Mouse (Mus musculus) ES-Bruce4 (cell line): ENCODE results near the gene Anpep. TPM values are rescaled to one million over a fixed set of nuclear protein-coding genes. Genes with fewer than 3 reads are reported as not detected.

Source experiments
- H3K27ac ChIP-seq: 2 replicates; pipeline ENCODE4 v1.5.1; 2012; ENCODE audit warnings: low read length, inconsistent platforms; ENCODE audit not compliant: insufficient read depth
- H3K27me3 ChIP-seq: 2 replicates; pipeline ENCODE4 v1.6.1; 2012; ENCODE audit warnings: mild to moderate bottlenecking, low read length, inconsistent platforms; ENCODE audit not compliant: control insufficient read depth, poor library complexity, insufficient read depth, severe bottlenecking
- H3K36me3 ChIP-seq: 2 replicates; pipeline ENCODE4 v1.6.1; 2012; ENCODE audit warnings: inconsistent platforms, mild to moderate bottlenecking, low read length, moderate library complexity; ENCODE audit not compliant: control insufficient read depth, poor library complexity, insufficient read depth, severe bottlenecking
- H3K4me1 ChIP-seq: one replicate; pipeline ENCODE4 v1.8.1; 2011; ENCODE audit warnings: low read length; ENCODE audit not compliant: control insufficient read depth, insufficient read depth
- H3K4me3 ChIP-seq: 2 replicates; pipeline ENCODE4 v1.5.1; 2011; ENCODE audit warnings: low read depth, mild to moderate bottlenecking, low read length
- H3K9ac ChIP-seq: 2 replicates; pipeline ENCODE4 v1.6.1; 2012; ENCODE audit warnings: low read depth, mild to moderate bottlenecking, inconsistent platforms; ENCODE audit not compliant: poor library complexity, severe bottlenecking
- H3K9me3 ChIP-seq: replicated peaks from 2 replicates; pipeline ENCODE4 v1.6.1; 2012; ENCODE audit warnings: mild to moderate bottlenecking, low read length, inconsistent platforms; ENCODE audit not compliant: control insufficient read depth, poor library complexity, insufficient read depth, severe bottlenecking
- CTCF ChIP-seq: IDR thresholded peaks from one replicate; pipeline ENCODE4 v1.8.1; 2011; ENCODE audit warnings: low read depth, low read length
- EP300 ChIP-seq: IDR thresholded peaks from 2 replicates; pipeline ENCODE4 v1.6.1; 2011; ENCODE audit warnings: low read depth, low read length; ENCODE audit not compliant: insufficient read depth
- POLR2A ChIP-seq: IDR thresholded peaks from one replicate; pipeline ENCODE4 v1.8.1; 2011; ENCODE audit warnings: low read length; ENCODE audit not compliant: insufficient read depth
- polyA plus RNA-seq: library from polyadenylated mRNA; stranded (reverse); fragments of >200 nt; gene quantifications from 2 replicates; pipeline ENCODE4 v1.2.4, GENCODE M21; 2011; ENCODE audit warnings: low read depth; ENCODE audit not compliant: missing spikeins, insufficient read depth, insufficient read length

The Anpep gene
- polyA plus RNA-seq, 1 experiment, result 9.7 TPM

GRCm38 (mm10) chr7:79895225-79895624 lies 34.4 kb upstream of the Anpep start:
- Histone ChIP-seq H3K4me3 (no peak overlapping the region), H3K9ac (no peak overlapping the region), H3K27ac (no peak overlapping the region), H3K4me1 (peaks cover 2% of the 10 kb centered on the region), H3K9me3 (no peaks in the 10 kb centered on the region), H3K36me3 (peaks cover 3% of the 10 kb centered on the region; the same call in 1 of the 2 replicates), H3K27me3 (no peaks in the 10 kb centered on the region)
- TF ChIP-seq CTCF (no peak), EP300 (no peak), POLR2A (no peak)

DNA sequence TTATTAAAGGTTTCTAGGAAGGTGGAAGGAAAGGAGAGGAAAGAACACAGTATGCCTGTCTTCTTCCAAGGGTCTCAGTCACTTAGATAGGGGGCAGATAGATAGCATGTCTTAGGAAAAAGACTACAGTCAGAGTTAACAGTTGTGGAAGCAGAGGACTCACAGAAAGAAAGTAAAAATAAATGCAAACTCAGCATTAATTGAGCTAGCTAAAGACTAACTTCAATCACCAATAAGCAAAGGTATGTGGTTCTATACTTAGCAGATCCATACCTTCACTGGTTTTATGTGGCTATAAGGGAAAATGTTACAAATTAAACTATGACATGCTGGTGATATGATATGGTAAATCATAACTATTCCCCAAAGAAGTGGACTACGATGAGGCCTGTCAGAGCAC lies 33.9 kb upstream of the Anpep start:
- Histone ChIP-seq H3K27ac (no peak overlapping the region), H3K36me3 (peaks cover 3% of the 10 kb centered on the region; the same call in 1 of the 2 replicates), H3K4me3 (no peak overlapping the region), H3K9ac (no peak overlapping the region), H3K9me3 (no peaks in the 10 kb centered on the region), H3K27me3 (no peaks in the 10 kb centered on the region), H3K4me1 (peaks cover 2% of the 10 kb centered on the region)
- TF ChIP-seq POLR2A (no peak), CTCF (no peak), EP300 (no peak)

DNA sequence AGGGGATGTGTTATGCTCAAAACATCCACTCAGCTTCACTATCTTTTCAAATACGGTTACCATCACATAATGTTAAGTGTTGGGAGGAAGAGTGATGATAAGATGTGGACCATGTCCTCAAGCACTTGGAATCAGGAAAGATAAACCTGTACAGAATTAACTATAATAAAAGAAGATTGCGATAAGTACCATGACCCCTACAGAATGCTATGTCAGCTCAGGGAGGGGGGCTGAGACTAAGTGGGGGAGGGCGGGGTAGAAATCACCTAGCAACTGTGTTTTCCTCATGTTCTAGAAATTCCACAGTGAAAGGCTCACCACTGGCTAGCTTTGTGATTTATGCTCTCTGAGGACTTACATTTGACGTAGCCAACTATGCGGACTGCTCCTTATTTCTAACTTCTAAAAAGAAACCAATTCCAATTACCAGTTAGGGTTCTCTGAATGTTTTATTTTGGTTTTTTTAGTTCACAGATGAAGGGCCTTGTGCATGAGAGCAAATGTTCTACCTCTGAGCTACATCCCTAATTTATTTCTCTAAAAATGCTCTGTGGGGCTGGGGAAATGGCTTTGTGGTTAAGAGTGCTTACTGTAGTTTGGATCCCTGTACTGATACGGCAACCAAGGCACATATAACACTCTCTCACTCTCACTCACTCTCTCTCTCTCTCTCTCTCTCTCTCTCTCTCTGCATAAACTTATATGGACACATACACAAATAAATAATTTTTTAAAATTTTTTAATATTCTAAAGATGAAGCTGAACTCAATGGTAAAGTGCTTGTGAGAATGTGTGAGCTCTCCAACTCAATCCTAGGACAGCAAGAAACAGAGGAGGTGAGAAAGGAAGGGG lies 31.9 kb upstream of the Anpep start:
- Histone ChIP-seq H3K27me3 (no peaks in the 10 kb centered on the region), H3K9me3 (no peaks in the 10 kb centered on the region), H3K4me1 (peaks cover 2% of the 10 kb centered on the region), H3K9ac (no peak overlapping the region), H3K27ac (no peak overlapping the region), H3K4me3 (no peak overlapping the region), H3K36me3 (peaks cover 3% of the 10 kb centered on the region; the same call in 1 of the 2 replicates)
- TF ChIP-seq EP300, result no peak
- TF ChIP-seq POLR2A, result no peak
- no peak for TF ChIP-seq CTCF

- H3K4me3 ChIP-seq, result no peak overlapping the region
- TF ChIP-seq CTCF, result no peak
- no peak for TF ChIP-seq EP300
- no peak for TF ChIP-seq POLR2A
- peaks cover 2% of the 10 kb centered on the region for H3K4me1 ChIP-seq
- H3K27me3 ChIP-seq, result no peaks in the 10 kb centered on the region
- peaks cover 3% of the 10 kb centered on the region; the same call in 1 of the 2 replicates for H3K36me3 ChIP-seq
- no peak overlapping the region for H3K9ac ChIP-seq
- H3K9me3 ChIP-seq, result no peaks in the 10 kb centered on the region
- H3K27ac ChIP-seq, result no peak overlapping the region
Observed at GRCm38 (mm10) chr7:79890436-79891221, 29.8 kb upstream of the Anpep start.

DNA sequence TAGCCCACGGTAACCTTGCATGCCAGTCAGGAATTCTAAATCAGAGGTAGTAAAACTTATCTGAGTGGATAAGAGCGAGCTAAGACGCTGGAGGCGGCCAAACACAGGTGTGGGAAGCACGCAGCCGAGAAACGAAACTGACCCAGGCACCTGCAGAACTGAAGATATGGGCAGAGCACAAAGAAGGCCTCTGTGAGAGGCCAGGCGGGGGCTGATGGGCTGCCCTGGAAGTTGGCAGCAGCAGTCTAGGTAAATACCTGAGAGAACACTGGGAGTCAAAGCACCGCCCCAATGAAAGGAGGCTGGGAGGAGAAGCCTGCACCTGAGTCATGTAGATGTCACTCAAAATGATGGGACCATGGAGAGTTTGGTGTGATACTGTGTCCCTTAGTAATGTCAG lies 27.7 kb upstream of the Anpep start:
- Histone ChIP-seq H3K4me1 (peaks cover 2% of the 10 kb centered on the region), H3K9ac (no peak overlapping the region), H3K27me3 (no peaks in the 10 kb centered on the region), H3K9me3 (no peaks in the 10 kb centered on the region), H3K36me3 (no peaks in the 10 kb centered on the region), H3K27ac (no peak overlapping the region), H3K4me3 (no peak overlapping the region)
- TF ChIP-seq CTCF, result no peak
- no peak for TF ChIP-seq EP300
- no peak for TF ChIP-seq POLR2A
